Comparison of ENCODE assay signal across 8 mouse cellular contexts in the genomic region with DNA sequence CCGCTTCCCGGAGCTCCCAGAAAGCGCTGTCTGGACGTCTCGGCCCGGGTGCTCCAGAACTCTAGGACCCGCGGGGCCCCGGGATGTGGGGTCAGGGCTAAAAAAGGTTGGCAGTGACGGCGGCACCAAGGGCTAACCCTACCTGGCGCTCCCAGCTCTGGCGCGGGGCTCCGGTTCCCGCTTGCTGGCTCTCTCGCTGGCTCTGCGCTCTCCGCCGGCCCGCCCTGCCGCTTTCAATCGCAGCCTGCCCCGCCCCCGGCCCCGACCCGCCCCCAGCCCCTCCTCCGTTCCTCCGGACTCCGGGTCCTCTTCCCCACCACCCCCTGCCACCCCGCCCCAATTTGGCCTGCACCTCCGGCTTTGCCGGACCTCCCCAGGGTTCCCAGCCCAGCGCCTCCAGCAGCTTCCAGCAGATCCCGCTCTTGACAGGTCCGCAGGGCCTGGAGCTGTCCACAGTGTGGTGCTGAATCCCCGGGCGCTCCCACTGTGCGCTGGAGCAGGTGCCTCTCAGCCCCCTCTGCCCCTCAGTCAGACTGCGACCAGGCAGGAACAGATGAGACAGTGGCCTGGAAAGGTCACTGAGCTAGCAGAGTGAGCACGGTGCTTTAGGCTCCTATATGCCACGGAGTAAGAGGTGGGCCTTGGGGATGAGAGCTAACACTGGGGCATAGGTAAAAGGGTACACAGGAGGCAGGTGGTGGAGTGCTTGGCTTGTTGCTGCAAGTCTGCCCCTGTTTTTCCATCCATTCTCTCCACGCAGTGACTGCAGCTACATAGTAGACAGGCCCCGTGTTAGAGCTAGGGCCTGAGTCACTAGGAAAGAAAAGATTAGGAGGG. TPM values are rescaled to one million over a fixed set of nuclear protein-coding genes. Genes with fewer than 3 reads are reported as not detected.
A peak's percentile ranks its signal among the peaks of the same experiment; 100 is the strongest.
DNase-seq lines count a peak whose midpoint lies in the region; ATAC-seq lines count a peak whose summit lies in the region.

A gene (minus strand): TSS at position 199 of the 837 bp plus-strand sequence.

- no peak for DNase-seq in layer of hippocampus, adult 8-10 months (ENCODE audit: low spot score in 2 of 2)
- DNase-seq in layer of hippocampus, adult 9-11 months, result no peak
- peak; percentile 86 for DNase-seq in embryo, embryonic 9.5 days (ENCODE audit: extremely low spot score)

- H3K27ac ChIP-seq in heart, embryonic 13.5 days (replicated peaks), result no peak within 1 kb of the TSS
- no peak within 1 kb of the TSS for H3K27ac ChIP-seq in kidney, embryonic 15.5 days
- H3K27ac ChIP-seq in liver, embryonic 15.5 days (replicated peaks), result no peak within 1 kb of the TSS
- H3K27ac ChIP-seq in neural tube, embryonic 13.5 days (replicated peaks), result no peak within 1 kb of the TSS

- H3K36me3 ChIP-seq in heart, embryonic 13.5 days, result peaks cover 33% of the 10 kb centered on the region
- peaks cover 37% of the 10 kb centered on the region for H3K36me3 ChIP-seq in kidney, embryonic 15.5 days
- H3K36me3 ChIP-seq in liver, embryonic 15.5 days (replicated peaks), result peaks cover 17% of the 10 kb centered on the region; the same call in 1 of the 2 replicates
- H3K36me3 ChIP-seq in neural tube, embryonic 13.5 days, result peaks cover 29% of the 10 kb centered on the region

- no peak for ATAC-seq in heart, embryonic 13.5 days (ENCODE audit: extremely low read depth, insufficient number of reproducible peaks, low FRiP score, low TSS enrichment)
- peak; percentile 85 for ATAC-seq in kidney, embryonic 15.5 days (replicated peaks; ENCODE audit: low FRiP score)
- no peak for ATAC-seq in liver, embryonic 15.5 days (ENCODE audit: insufficient read depth)
- peak; percentile 71 for ATAC-seq in neural tube, embryonic 13.5 days (ENCODE audit: low read depth)
- ATAC-seq in frontal cortex, adult (ENCODE audit: low TSS enrichment), result no peak

- H3K4me2 ChIP-seq in heart, embryonic 13.5 days, result peak within 1 kb of the TSS; percentile 73
- H3K4me2 ChIP-seq in kidney, embryonic 15.5 days, result peak within 1 kb of the TSS; percentile 68
- peak within 1 kb of the TSS; percentile 44 for H3K4me2 ChIP-seq in liver, embryonic 15.5 days
- H3K4me2 ChIP-seq in neural tube, embryonic 13.5 days, result peak within 1 kb of the TSS; percentile 84

- 1% methylated on average over 36 of the region's 44 CpGs for WGBS in heart, embryonic 13.5 days
- WGBS in kidney, embryonic 15.5 days, result 1% methylated on average over 44 of the region's 44 CpGs
- 3% methylated on average over 37 of the region's 44 CpGs for WGBS in liver, embryonic 15.5 days (ENCODE audit: insufficient replicate concordance)
- WGBS in neural tube, embryonic 13.5 days, result 1% methylated on average over 42 of the region's 44 CpGs

- peaks cover 57% of the 10 kb centered on the region for H3K27me3 ChIP-seq in heart, embryonic 13.5 days (replicated peaks)
- H3K27me3 ChIP-seq in kidney, embryonic 15.5 days, result peaks cover 31% of the 10 kb centered on the region
- peaks cover 36% of the 10 kb centered on the region for H3K27me3 ChIP-seq in liver, embryonic 15.5 days
- peaks cover 23% of the 10 kb centered on the region for H3K27me3 ChIP-seq in neural tube, embryonic 13.5 days

- 0 out of 2 replicates have a peak within 1 kb of the TSS, but pooled peaks have one; percentile 3 for H3K9ac ChIP-seq in heart, embryonic 13.5 days
- H3K9ac ChIP-seq in kidney, embryonic 15.5 days, result no peak within 1 kb of the TSS
- H3K9ac ChIP-seq in liver, embryonic 15.5 days, result no peak within 1 kb of the TSS
- peak within 1 kb of the TSS; percentile 75 for H3K9ac ChIP-seq in neural tube, embryonic 13.5 days

- no peaks in the 10 kb centered on the region for H3K9me3 ChIP-seq in heart, embryonic 13.5 days
- H3K9me3 ChIP-seq in kidney, embryonic 15.5 days (replicated peaks), result no peaks in the 10 kb centered on the region
- H3K9me3 ChIP-seq in liver, embryonic 15.5 days (replicated peaks), result no peaks in the 10 kb centered on the region
- no peaks in the 10 kb centered on the region for H3K9me3 ChIP-seq in neural tube, embryonic 13.5 days

- H3K4me3 ChIP-seq in heart, embryonic 13.5 days, result peak within 1 kb of the TSS; percentile 45
- peak within 1 kb of the TSS; percentile 33 for H3K4me3 ChIP-seq in kidney, embryonic 15.5 days (replicated peaks)
- H3K4me3 ChIP-seq in liver, embryonic 15.5 days (replicated peaks), result peak within 1 kb of the TSS; percentile 8; the same call in 1 of the 2 replicates
- H3K4me3 ChIP-seq in neural tube, embryonic 13.5 days, result peak within 1 kb of the TSS; percentile 48

- H3K4me1 ChIP-seq in heart, embryonic 13.5 days, result peaks cover 12% of the 10 kb centered on the region
- H3K4me1 ChIP-seq in kidney, embryonic 15.5 days, result peaks cover 8% of the 10 kb centered on the region
- no peaks in the 10 kb centered on the region for H3K4me1 ChIP-seq in liver, embryonic 15.5 days (replicated peaks)
- H3K4me1 ChIP-seq in neural tube, embryonic 13.5 days (replicated peaks), result peaks cover 28% of the 10 kb centered on the region

RNA-seq across cellular contexts. Expression of the gene that starts here (rescaled TPM):
- total RNA-seq in layer of hippocampus, adult 8-10 months (2022), result 10 to 100 TPM; 56.9 to 66.6 (median 59.3) TPM
- 0.09 TPM in 1 of 2 replicates, not detected in the other for polyA plus RNA-seq in heart, embryonic 13.5 days (2015; fragmentation: Nextera tagmentation; extraction: Ambion mirVana)
- not detected in 2 replicates for polyA plus RNA-seq in kidney, embryonic 15.5 days (2015; fragmentation: Nextera tagmentation; extraction: Ambion mirVana)
- not detected in 2 replicates for polyA plus RNA-seq in liver, embryonic 15.5 days (2015; fragmentation: Nextera tagmentation; extraction: Ambion mirVana)
- polyA plus RNA-seq in neural tube, embryonic 13.5 days (2015; fragmentation: Nextera tagmentation; extraction: Ambion mirVana), result 3.5 and 4.2 TPM in 2 replicates

Comparison
In these comparisons a context has a peak if more than half of its experiments do, and no peak if none do; other contexts are left out.
1. Peak in ATAC-seq, H3K4me3 ChIP-seq and H3K4me2 ChIP-seq in kidney, embryonic 15.5 days; RNA of the gene not detected or under 1 TPM.
2. H3K9ac ChIP-seq: peak in heart, embryonic 13.5 days (single experiment) and neural tube, embryonic 13.5 days (single experiment); none in kidney, embryonic 15.5 days (single experiment) and liver, embryonic 15.5 days (single experiment).
3. Peak in every context shown above with its lines, with median percentiles within 50 percentile points of each other: H3K4me2 ChIP-seq and H3K4me3 ChIP-seq.